Mouse (Mus musculus): ENCODE results near the gene Ripor2.

The Ripor2 gene

DNA sequence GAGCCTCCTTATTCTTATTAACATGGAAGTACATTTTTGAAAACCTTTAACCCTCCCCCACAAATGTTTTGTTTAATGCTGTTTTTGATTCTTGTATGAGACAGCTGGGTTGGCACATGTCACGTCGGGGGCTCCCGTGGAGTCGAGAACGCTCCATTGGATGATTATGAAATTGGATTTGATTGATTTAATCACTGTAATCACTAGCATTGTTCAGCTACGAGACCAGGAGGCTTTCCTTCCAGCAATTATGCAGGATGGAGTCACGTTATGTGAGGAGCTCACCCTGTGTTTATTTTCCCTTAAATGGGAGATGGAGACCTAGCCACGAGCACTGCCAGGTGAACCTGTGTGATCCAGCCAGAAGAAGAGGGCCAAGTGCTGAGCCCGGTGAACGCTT is at the start of gene Ripor2:
Ripor2 (plus strand) TSS at position 357 of the 400 bp plus-strand sequence.
- DNase-seq (ENCODE audit: low read depth, low spot score) = no peak

DNA sequence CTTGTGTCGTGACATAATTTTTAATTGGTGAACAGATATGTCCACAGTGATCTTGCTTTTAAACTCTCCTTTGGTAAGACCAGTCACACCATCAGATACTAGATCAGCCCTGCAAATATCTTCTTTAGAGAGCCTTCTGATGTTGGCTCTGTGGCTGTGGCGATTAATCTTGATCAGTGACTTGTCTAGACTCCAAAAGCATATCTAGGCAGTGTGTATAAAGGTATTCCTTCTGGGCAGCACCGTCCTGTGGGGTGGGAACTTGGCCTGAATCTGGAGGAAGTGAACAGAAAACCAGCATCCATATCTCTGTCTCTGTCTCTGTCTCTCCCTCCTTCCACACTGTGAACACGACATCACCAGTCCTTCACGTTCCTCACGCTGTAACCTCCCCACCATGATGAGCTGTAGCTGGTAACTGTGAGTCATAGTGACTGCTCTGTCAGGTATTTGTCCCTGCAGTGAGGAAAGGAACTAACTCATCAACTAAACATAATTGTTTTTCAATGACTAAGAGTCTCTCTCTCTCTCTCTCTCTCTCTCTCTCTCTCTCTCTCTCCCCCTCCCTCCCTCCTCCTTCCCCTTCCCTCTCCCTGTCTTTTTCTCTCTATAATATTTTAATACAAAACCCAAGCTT is 45.3 kb upstream of the Ripor2 start:
- DNase-seq (ENCODE audit: low read depth, low spot score) = no peak

DNA sequence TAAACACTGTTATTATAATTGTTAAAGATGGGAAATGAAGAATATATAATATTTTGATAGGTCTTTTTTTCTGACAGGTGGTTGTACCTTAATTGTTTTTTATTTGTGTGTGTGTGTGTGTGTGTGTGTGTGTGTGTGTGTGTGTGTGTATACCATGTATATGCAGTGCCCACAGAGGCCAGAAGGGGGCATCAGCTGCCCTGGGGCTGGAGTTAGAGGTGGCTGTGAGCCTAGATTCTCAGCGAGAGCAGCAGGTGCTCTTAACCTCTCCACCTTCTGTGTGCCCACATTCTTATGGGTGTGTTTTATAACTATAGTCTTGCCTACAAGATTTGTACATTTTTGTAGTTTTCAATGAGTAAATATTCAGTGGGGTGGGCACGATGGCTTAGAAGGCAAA is 44.0 kb upstream of the Ripor2 start:
- peak; percentile 15 for DNase-seq (ENCODE audit: low read depth, low spot score)

DNA sequence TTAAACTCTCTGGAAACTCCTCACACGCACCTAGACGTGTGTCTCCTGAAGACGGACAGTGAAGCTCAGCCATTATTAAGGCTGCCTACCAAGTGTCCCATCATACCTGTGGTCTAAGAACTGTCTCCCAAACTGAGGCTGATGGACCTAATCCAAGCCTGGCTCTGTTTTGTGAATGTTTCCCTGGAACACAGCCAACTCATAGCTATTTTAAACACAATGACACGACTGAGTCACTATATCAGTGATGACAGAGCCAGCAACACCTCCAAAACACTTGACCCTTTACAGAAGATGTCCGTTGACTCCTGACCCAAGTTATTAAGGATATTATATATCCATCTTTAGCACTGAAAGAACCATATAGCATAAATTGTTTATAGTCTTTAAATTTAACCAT is 43.0 kb upstream of the Ripor2 start:
- DNase-seq (ENCODE audit: low read depth, low spot score) = no peak

DNA sequence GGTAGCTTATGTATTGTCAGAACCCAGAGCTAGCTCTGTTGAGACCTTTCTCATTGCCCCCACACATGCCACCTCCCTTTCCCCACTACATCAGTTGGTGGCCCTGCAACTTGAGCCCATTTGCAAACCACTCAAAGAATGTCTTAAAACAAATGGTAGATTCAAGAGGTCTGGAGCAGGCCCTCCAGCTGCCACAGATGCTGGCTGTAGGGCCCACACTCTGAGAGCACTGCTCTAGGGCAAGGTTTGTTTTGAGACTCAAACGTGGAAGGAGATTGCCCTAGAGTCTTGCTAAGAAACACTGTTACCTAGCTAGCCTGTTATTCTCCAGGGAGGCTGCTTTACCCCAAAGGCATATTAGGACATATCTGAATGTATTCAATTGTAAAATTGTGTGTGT is 36.3 kb upstream of the Ripor2 start:
- no peak for DNase-seq (ENCODE audit: low read depth, low spot score)

DNA sequence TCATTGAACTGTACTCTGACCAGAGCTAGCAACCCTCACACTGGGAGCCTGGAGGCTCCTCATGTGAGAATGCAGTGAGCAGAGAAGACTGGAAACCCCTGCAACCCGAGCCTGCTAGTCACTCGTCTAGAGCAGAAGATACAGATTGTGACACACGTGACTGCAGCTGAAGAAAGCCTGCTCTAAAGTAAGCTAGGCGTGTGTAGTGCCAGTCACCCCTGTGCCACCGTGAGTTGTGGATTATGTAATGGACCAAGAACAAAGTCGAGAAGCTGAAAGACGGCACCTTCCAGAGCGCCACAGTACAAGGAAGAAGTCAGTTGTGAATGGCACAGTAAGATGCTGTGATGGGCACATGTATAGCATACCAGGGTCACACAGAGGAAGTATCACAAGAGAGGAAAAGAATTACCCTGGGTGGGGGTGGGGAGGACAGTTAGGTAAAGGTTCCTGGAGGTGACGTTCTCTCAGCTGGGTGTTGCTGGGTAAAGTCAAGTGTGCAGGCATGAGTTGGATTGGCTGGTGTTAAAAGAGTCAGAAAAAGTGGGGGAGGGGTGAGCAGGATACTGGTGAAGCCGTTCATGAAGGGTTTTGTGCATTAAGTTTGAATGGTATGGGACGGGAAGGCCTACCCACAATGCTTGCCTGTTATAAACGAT is 35.1 kb upstream of the Ripor2 start:
- no peak for DNase-seq (ENCODE audit: low read depth, low spot score)

DNA sequence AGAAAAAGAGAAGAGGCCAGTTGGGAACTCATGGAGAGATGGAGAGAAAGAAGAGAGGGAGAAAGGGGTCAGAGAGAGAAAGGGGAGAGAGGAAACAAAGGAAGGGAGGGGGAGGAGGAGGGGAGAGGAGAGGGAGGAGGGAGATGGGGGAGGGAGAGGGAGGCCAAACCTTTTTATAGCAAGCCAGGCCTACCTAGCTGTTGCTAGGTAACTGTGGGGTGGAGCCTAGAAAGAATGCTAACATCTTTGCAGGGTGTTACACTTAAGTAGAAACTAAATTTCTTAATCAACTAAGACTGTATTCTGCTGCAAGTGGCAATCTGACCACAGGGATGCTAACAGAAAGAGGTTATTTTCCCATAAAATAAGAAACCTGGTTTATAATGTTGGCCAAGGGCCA is 33.1 kb upstream of the Ripor2 start:
- peak; percentile 21 for DNase-seq (ENCODE audit: low read depth, low spot score)

DNA sequence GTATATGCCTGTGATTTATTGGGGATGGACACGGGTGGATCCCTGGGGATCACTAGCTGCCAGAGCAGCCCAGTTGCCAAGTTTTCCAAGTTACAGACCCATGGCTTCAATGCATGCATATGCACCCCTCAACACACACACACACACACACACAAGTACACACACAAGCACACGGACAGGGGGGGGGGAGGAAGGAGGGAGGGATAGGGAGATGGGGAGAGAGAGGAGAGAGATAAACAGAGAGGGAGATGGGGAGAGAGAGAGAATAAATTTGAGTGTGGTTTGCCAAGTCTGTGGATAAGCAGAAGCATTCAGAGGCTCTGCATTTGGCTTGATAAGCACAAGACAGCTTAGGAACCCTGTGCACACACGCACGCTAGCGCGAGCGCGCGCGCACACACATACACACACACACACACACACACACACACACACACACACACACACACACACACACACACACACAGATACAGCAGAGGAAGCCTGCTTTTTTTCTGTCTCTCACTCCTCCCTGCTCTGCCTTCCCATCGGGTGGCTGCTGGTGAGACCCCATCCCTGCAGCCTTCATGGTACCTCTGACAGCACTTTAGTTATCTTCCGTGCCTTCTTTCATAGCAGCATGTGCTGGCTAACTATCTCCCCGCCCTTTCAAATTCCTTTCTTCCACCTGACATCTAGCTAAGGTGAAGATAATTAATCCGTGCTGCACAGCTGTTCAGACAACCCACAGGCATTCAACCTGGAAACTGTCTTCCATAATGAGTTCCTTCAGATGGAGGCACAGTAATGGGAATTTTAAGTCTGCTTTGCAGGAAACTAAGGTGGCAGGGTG is 30.7 kb upstream of the Ripor2 start:
- DNase-seq (ENCODE audit: low read depth, low spot score) = no peak

DNA sequence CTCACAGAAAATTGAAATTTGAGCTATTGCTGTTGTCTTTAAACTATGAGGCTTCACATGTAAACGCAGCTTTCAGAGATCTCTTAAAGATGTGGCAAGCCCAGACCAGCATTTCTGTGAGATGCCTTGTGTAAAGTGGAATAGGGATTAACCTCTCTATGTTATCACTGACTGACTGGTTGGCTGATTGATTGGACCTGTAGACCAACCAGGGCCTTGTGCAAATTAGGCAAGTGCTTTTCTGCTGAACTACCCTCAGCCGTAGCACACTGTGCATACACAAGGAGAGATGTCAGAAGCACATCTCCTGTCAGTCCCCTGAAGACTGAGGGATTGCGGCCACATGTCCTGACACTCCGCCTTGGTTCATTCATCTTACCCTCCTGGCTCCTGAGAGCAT is 29.9 kb upstream of the Ripor2 start:
- DNase-seq (ENCODE audit: low read depth, low spot score) = no peak

DNA sequence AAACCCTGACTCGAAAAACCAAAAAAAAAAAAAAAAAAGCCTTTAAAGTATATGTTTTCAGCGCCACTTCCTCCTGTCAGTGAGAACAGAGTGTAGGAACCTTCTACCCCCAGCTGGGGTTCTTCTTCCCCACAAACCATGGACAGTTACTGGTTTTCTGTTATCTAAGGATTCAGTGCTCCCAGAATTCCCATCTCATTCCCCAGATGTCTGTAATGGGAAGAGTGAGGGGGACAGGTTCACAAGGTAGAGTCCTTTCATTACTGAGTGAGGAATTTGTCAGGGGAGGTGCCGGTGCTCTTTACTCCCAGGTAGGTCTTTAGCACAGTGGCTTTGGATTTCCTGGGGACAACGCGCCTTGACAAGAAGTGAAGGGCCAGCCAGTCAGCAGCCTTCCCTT is 20.6 kb upstream of the Ripor2 start:
- no peak for DNase-seq (ENCODE audit: low read depth, low spot score)

DNA sequence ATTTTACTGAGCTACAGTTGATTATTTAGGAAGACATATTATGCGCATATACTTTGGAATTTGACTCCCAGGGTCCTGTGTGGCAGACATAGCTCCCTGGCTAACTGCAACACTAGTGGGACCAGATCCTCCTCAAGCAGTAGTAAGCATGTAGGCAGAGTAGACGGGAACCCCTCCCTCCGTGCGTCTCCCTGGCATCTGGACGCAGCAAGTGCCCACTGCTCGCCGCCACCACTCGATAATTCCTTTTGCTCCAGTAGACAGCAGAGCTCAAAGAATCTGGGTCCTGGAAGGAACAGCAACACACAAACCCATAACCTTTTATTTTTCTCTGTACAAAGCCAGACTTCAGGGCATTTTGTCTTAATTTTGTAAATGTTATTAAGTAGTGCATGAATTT is 17.3 kb upstream of the Ripor2 start:
- no peak for DNase-seq (ENCODE audit: low read depth, low spot score)

DNA sequence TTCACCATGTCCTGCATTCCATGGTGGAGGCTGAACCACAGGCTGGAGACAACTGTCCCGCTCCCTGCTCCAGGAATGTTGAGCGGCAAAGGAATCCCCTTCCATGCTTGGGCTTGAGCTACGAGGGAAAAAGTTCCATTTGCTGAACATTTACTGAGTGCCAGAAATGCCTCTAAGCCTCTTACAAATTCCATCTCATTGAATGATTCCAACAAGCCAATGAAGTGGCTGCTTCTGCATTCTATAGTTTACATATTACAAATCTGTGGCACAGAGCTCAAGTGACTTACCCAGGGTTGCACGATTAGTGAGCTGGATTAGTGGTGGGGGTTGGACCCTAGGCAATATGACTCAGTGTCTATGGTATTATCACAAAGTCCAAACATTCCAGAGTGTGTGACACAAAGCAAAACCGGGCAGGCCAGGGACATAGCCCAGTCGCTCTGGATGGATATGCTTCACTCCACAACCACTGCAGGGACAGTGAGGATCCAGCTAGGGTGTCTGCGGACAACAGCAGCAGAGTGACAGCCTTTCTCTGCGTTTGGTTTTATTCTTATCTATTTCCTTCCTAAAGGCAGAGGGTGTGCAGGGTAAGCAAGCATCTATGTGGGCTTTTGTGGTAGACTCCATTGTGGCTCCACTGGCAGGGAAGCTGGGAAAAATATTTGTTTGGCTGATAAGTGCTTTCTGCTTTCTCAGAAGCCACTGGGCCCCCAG is 16.6 kb upstream of the Ripor2 start:
- no peak for DNase-seq (ENCODE audit: low read depth, low spot score)

DNA sequence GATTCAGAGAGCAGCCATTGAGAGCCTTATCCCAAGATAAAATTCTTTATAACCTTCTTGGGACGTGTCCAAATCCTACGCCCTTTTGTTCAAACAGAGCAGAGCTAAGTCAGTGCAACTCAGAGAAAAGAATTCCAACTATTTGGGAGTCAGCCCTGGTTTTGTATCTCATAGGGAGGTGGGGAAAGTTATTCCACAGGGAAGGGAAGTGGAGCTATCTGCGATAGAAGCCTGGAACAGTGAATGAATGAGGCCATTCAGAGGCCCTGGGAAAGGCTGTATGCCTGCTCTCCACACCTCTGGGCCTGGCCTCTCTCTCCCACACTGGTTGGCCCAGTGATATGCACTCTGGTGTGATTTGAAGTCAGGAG is 16.1 kb upstream of the Ripor2 start:
- peak; percentile 14 for DNase-seq (ENCODE audit: low read depth, low spot score)

DNA sequence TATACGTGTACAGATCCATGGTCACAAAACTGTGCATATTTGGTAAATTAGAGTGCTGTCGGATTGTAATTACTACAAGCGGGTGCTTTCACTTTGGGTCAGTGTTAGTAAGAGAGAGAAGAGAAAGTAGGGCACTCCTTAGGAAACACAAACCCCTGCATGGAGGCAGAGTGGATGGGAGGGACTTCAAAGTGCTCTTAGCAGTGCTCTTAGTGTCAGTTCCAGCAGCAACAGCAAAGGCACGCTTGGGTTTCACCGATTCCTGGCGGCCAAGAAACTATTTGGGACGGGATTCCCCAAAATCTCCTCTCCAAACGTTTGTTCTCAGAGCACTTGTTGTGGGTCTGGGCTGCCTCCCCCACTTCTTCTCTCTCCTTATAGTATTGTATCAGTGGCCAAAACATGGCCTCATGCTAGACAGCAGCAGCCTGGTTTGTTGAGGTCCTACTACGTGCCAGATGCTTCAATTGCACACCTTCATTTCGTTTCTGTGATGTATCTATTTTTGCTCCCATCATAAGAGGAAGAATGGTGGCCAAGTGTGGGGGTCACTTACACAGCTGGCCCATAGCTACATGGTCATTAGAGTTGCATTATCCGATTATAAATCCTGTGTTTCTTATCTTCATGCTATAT is 14.7 kb upstream of the Ripor2 start:
- no peak for DNase-seq (ENCODE audit: low read depth, low spot score)

DNA sequence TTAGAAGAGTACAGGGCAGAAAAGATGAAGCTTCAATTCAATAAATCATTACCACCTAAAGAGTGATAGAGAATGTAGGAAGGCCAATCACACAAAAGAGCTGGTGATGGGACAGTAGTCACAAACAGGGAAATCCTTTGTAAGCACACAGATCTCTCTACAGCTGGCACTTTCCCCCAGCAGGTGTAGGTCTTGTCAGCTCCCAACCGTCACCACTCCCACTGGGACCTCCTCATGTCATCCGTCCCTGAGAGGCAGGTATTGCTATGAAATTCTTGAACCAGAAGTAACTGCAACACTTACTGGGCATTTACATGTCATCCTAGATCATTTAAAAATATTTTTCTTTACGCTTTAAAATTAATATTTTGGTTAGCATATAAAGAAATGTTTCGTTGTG is 12.9 kb upstream of the Ripor2 start:
- no peak for DNase-seq (ENCODE audit: low read depth, low spot score)

DNA sequence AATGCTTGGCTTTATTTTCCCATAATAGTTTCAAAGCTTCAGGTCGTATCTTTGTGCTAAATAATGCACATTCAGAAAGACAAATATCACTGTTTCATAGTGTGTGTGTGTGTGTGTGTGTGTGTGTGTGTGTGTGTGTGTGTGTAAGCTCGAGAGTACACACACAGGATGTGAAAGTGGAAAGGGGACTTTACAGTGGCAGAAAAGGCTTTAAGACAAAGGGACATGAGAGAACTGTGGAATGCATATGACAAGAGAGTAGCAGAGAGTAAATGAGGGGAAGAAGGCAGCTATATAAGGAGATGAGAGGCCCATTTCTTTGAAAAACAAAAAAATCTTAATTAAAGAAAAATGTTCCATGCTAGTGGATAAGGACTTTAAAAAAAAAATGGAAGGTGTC is 11.3 kb upstream of the Ripor2 start:
- DNase-seq (ENCODE audit: low read depth, low spot score) = no peak

DNA sequence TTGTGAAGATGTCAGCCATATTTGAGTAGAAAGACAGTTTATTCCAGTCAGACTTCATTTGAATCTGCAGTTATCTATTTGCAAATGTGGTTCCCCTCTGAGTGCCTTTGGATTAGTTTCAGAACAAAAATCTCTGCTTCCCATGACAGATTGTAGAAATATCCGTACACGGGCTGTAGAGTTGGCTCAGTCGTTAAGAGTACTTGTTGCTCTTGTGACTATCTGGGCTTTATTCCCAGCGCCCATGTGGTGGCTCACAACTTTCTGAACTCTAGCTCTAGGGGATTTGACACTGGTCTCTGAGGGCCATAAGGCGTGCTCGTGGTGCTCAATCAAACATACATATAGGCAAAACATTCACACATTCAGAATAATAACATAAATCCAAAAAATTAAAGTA is 10.1 kb upstream of the Ripor2 start:
- DNase-seq (ENCODE audit: low read depth, low spot score) = no peak

DNA sequence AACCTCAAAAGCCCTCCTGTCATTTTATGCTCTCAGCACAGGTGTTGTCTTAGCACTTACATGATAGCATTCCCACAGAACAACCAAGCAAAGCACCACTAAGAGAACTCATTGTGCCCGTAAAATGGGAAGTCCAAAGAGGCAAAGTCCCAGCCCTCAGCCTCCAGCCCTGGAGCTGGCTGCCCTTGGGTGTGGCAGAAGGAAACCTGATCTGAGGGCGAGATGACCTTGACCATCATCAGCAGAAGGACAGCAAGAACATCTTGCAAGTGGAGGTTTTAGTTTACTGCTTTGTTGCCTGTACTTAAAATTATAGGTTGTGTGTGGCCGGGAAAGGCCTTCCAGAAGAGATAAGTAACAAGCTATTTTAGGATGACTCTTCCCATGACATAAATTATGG is 6.9 kb upstream of the Ripor2 start:
- DNase-seq (ENCODE audit: low read depth, low spot score) = peak; percentile 16

DNA sequence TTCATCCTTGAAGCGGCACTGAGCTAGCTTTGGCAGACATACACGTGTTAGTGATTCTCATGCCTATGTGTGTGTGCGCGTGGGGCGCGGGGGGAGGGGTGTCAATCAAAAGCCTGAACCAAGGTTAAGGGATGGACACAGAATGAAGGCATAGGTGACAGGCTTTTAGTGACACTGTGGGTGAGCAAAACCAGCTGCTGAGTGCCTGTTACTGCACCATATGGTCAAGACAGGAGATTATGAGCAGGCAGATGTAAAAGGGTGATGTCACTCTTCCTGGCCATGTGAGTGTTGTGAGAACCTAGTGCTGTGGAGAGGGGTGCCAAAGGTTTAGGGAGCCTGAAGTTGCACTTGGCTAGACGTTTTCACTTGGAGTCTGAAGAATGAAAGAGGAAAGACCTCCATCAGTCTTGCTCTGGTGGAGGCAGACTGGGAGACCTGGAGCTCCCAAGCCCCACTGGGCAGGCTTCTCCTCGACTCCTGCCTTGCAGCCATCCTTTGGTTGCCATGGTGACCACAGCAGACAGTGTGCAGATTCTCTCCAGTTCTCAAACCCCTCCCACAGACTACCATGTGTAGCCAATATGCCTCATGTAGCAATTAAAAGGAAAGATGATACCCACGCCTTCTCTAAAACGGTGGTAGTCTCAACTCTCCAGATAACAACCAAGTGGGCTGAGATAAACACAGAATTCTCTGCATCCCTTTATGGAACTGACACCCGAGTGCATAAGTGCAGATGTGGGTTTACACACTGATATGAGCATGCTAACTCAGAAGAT is 5.5 kb upstream of the Ripor2 start:
- peak; percentile 9 for DNase-seq (ENCODE audit: low read depth, low spot score)

DNA sequence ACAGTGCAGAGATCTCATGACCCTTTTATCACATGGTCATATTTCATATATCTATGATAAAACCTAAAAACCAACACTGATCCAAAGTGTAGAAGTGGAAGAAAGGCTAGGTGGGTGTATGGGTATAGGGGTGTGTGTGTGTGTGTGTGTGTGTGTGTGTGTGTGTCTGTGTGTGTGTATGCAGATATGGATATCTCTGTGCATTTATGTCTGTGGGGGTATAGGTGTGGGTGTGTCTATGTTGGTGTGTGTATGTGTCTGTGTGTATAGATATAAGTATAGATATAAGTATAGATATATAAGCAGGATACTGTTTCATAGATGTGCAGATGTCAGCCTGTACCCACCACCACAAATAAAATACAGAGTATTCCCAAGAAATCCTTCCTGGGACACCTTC is 3.7 kb upstream of the Ripor2 start:
- DNase-seq (ENCODE audit: low read depth, low spot score) = no peak

DNA sequence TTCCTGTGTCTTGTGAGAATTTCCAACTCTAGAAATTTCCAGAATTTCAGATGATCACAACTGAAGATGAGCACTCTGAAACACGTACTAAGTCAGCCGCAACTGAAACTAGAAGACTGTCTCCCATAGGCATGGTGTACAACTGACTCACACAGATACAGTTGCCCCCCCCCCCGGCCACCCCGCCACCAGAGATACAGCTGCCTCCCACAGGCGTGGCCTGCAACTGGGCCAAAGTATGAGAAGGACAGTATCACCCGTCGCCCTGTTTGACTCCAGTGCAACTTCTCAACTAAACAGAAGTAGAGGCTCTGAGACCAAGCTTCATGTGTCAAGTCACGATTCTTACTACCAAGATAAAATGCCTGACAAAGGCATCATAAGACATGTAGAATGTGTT is 1.2 kb upstream of the Ripor2 start:
- no peak for DNase-seq (ENCODE audit: low read depth, low spot score)

All from ES-CJ7 (cell line).